In genomic region chr2:90545261-90545660, GRCm38 (mm10) we compare ENCODE assay signal across 8 mouse cellular contexts. TPM values are rescaled to one million over a fixed set of nuclear protein-coding genes. Genes with fewer than 3 reads are reported as not detected.
A peak's percentile ranks its signal among the peaks of the same experiment; 100 is the strongest.
DNase-seq lines count a peak whose midpoint lies in the region; ATAC-seq lines count a peak whose summit lies in the region.

No protein-coding gene starts in this region.

- H3K4me3 ChIP-seq in hindbrain, embryonic 15.5 days = no peak overlapping the region
- no peak overlapping the region for H3K4me3 ChIP-seq in hindbrain, embryonic 10.5 days
- H3K4me3 ChIP-seq in intestine, embryonic 15.5 days (replicated peaks) = no peak overlapping the region

- no peak for DNase-seq in hindbrain, embryonic 10.5 days (ENCODE audit: low spot score)
- DNase-seq in 3T3-L1 (ENCODE audit: low read depth, low spot score) = peak; percentile 47
- DNase-seq in Muller cell, postnatal 12 days (ENCODE audit: inconsistent ontology term) = peak; percentile 98
- peak; percentile 50 for DNase-seq in kidney, adult 18-20 months
- DNase-seq in spleen, adult 18-20 months = no peak
- DNase-seq in adrenal gland, adult 2 months = no peak

- peak overlapping the region; percentile 31 for H3K27ac ChIP-seq in hindbrain, embryonic 15.5 days (replicated peaks)
- H3K27ac ChIP-seq in hindbrain, embryonic 10.5 days = no peak overlapping the region
- no peak overlapping the region for H3K27ac ChIP-seq in intestine, embryonic 15.5 days

- peaks cover 24% of the 10 kb centered on the region for H3K4me1 ChIP-seq in hindbrain, embryonic 15.5 days (replicated peaks)
- H3K4me1 ChIP-seq in hindbrain, embryonic 10.5 days (replicated peaks) = peaks cover 11% of the 10 kb centered on the region
- H3K4me1 ChIP-seq in intestine, embryonic 15.5 days (replicated peaks) = no peaks in the 10 kb centered on the region

- no peaks in the 10 kb centered on the region for H3K9me3 ChIP-seq in hindbrain, embryonic 15.5 days
- no peaks in the 10 kb centered on the region for H3K9me3 ChIP-seq in hindbrain, embryonic 10.5 days
- H3K9me3 ChIP-seq in intestine, embryonic 15.5 days = no peaks in the 10 kb centered on the region

- no peak overlapping the region for H3K4me2 ChIP-seq in hindbrain, embryonic 15.5 days
- H3K4me2 ChIP-seq in intestine, embryonic 15.5 days (replicated peaks) = no peak overlapping the region

- H3K9ac ChIP-seq in hindbrain, embryonic 15.5 days = no peak overlapping the region
- no peak overlapping the region for H3K9ac ChIP-seq in intestine, embryonic 15.5 days

- 34% methylated on average over 5 of the region's 5 CpGs for WGBS in hindbrain, embryonic 15.5 days
- WGBS in hindbrain, embryonic 10.5 days = 48% methylated on average over 5 of the region's 5 CpGs
- 87% methylated on average over 5 of the region's 5 CpGs for WGBS in intestine, embryonic 15.5 days

- no peaks in the 10 kb centered on the region for H3K27me3 ChIP-seq in hindbrain, embryonic 15.5 days
- H3K27me3 ChIP-seq in hindbrain, embryonic 10.5 days (ENCODE audit: insufficient read depth, poor library complexity, severe bottlenecking) = no peaks in the 10 kb centered on the region
- no peaks in the 10 kb centered on the region for H3K27me3 ChIP-seq in intestine, embryonic 15.5 days (replicated peaks)

- ATAC-seq in hindbrain, embryonic 15.5 days (ENCODE audit: low FRiP score, low read depth) = peak; percentile 24; the same call in 1 of the 2 replicates
- ATAC-seq in intestine, embryonic 15.5 days = no peak

- H3K36me3 ChIP-seq in hindbrain, embryonic 15.5 days = no peaks in the 10 kb centered on the region
- H3K36me3 ChIP-seq in hindbrain, embryonic 10.5 days = no peaks in the 10 kb centered on the region
- H3K36me3 ChIP-seq in intestine, embryonic 15.5 days = no peaks in the 10 kb centered on the region

RNA-seq across cellular contexts. Expression of gene Ptprj, which starts 35.2 kb away (rescaled TPM):
- 5.7 and 6.8 TPM in 2 replicates for polyA plus RNA-seq in hindbrain, embryonic 15.5 days (2015; fragmentation: Nextera tagmentation; extraction: Ambion mirVana)
- 1.5 and 1.6 TPM in 2 replicates for polyA plus RNA-seq in hindbrain, embryonic 10.5 days (2016; fragmentation: Nextera tagmentation; extraction: Ambion mirVana)
- 4.4 and 5.3 TPM in 2 replicates for polyA plus RNA-seq in intestine, embryonic 15.5 days (2015; fragmentation: Nextera tagmentation; extraction: Ambion mirVana)
- total RNA-seq in adrenal gland, adult 2 months (2021) = 10 to 100 TPM; 15.2 to 20.6 TPM
- polyA plus RNA-seq in adrenal gland, adult 2 months (2012; rRNA removed) = 2.4 and 2.6 TPM in 2 replicates

Comparison
In these comparisons a context has a peak if more than half of its experiments do, and no peak if none do; other contexts are left out.
1. DNase-seq: peak in 3T3-L1 (single experiment), Muller cell, postnatal 12 days (single experiment) and kidney, adult 18-20 months (single experiment); none in hindbrain, embryonic 10.5 days (single experiment), spleen, adult 18-20 months (0 of 2) and adrenal gland, adult 2 months (single experiment).